Mouse (Mus musculus) retina, embryonic 14.5 days (tissue): ENCODE results near the gene AU040320.

ENCODE experiments used
- DNase-seq: peaks from one replicate; pipeline ENCODE4 v3.0.0-alpha.2; 2015; ENCODE audit warnings: low spot score

AU040320 gene

DNA sequence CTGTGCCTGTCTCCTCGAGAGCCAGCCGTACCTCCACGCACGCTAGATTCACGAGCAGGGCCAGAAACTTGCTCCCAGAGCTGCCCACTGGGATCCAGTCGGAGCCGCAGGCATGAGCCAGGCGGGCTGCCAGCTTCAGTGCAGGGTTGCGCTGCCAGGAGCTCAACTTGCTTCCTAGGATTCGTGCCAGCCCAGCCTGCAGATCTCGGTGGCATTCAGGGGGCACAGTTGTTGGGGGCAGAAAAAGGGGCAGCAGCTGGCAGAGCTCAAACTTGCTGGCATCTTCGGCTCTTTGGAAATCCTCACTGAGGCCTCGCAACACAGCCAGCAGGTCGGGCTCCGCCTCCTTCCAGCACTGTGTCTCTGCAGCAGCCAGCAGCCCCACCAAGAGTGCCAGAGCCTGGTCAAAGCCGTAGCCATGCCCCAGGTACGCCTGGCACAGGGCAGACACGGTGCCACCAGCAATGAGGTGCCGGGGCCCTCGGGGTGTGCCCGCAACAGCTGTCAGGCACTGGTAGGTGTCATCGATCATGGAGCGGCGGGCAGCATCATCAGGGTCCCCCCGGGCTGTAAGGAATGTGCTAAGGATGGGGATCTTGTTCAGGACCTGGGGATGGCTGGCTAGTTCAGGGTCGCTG is 3.2 kb upstream of the AU040320 start:
- no peak for DNase-seq

DNA sequence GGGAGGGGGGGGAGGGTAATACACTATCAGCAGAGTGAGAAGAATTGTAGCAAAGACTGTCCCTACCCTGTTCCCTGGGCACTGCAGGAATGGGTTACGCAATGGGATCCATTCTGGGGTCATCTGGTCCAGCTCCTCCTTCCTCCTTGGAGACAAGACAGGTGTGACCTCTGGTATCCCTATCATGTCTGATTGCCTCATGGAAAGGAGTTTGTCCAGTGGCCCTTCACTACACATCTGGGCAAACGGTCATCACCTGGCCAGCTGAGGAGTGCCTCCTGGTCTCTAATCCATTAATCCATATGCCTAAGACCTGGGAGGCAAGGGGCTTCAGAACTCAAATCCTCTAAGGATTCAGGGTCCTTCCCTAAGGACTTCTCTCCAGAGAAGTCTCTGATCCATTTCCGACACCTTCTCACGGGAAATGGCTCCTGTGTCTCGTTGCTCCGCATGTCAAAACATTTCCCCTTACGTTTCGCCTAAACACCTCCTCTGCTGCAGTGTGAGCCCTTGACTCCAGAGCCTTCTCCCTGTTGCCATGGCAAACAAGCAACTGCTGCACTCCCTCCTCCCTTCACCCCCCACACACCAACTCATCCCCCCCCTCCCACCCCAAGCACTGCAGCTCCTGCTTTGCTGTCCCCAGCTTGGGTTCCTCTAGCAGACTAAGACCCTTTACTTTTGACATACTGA is 2.3 kb upstream of the AU040320 start:
- no peak for DNase-seq

DNA sequence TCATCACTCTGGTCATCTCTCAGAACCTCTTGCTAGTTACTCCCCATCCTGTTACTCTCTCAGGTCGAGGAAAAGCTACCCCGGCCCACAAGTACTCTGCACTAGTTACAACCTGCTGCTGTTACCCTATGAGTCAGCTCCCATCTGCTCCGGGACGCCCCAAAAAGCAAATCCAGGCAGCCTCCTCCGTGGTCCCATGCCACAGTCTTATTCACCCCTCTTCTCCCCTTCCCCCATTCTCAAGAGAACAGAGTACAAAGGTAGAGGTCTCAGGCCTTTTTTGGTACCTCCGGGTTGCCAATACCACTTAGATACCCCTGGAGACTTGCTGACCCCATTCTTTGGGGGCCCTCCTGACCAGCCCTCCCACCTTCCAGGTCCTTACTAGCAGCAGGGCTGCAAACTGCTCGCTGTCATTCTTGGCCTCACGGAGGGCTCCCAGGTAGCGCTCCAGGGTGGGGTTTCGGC is 1.8 kb upstream of the AU040320 start:
- DNase-seq = no peak

DNA sequence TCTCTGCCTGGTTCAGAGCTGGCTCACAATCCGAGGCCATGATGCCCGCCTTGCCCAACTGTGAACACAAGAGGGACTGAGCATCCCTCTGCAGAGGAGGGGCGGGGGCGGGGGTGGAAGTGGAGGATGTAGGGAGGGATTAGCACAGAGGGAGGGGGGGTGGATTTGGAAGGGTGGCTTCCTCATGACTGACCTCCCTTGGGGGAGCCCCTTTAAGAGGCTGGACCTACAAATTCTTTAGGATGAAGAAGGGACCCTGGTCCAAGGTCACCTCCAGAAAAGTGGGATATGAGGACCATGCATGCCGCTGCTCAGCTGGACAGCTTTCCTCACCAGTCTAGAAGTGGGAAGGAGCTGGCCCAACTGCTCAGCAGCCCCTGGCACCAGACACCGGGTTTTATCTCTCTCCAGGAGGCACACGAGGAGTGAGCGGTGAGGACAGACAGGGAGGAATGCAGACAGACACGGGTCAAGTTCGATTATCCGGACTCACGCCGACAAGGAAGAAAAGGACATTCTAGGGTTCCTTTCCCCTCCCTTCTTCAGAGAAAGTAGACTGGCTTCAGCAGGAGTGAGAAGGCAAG is 1.2 kb upstream of the AU040320 start:
- no peak for DNase-seq

DNA sequence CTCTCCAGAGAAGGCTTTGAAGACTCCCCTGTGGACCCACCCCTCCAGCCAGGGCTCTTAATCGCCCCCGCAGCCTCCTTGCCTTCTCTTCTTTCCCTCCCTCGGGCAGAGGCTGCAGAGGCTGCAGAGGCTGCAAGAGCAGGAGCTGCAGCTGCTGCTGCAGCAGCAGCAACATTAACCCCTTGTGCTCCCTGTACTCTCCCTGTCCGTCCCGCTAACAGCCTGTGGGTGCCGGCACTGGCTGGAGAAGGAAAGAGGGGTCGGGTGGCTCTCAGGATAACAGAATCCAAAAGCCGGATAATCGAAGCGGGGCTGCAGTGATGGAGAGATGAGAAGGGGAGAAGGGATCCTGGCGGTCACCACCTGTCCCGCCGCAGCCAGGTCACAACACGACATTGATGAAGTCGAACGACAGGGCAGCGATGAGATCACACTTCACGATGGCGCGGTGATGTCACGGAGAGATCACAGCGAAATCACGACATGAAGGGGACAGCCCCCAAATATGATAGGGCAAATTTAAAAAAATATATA is 669 bp upstream of the AU040320 start:
- peak; percentile 53 for DNase-seq

DNA sequence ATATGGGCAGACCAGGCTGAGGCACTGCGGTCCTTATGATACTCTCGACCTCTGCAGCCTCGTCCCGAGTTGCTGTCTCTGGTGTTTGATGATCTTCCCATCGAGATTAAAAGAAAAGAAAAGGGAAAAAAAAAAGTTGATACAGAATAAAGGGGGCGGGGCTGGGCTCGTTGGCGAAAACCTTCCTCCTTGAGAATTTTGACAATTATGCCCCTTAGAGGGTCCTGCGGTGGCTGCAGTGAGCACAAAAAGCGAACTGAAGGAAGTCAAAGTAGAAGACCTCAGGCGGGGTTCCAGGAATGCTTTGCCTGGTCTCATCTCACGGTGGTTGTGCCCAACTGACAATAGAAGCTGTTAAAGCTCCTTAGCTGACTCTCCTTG is 877 bp downstream of the AU040320 start:
- no peak for DNase-seq

DNA sequence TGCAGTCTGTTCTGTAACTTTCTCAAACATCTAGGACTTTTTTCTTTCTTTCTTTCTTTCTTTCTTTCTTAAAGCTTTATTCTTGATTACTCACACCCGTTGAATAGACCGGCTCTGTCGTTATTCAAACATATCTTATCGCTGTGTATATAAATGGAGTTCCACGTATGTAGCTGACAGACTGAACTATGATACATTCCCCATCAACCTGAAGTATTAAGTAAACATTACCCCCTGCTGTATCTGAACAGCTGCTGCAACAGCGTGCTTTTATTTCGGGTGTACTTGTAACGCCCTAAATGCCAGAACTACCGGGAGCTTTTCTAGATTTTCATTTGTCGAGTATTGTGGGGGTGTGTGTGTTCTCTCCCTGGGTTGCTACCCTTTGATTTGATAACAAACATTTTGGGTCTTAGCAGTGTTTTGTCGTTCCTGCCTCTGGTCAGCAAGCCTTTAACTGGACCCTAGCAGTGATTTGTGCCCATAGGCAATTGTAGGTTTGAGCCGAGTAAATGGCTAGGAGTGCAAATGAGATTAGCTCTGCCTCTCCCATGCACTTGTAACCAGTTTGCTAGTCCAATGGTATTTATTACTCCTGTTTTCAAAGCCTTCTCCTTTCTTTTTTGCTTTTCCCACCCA is 1.5 kb downstream of the AU040320 start:
- no peak for DNase-seq

DNA sequence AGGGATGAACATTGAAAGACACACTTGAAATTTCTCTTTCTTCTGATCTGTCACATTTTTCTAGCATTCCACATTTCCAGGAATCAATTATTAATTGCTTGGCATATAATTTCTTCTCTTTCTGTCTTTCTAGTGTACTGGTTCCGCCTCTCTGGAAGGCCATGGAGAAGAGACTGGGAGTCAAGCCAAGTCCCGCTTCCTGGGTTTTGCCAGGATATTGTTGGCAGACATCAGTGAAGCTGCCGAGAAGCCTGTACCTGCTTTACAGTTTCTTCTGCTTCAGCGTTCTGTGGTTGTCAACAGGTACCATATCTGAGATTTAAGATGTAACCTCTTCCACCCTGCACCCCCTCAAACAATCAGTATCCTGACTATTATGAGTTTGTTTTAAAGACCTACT is 3.4 kb downstream of the AU040320 start:
- no peak for DNase-seq

DNA sequence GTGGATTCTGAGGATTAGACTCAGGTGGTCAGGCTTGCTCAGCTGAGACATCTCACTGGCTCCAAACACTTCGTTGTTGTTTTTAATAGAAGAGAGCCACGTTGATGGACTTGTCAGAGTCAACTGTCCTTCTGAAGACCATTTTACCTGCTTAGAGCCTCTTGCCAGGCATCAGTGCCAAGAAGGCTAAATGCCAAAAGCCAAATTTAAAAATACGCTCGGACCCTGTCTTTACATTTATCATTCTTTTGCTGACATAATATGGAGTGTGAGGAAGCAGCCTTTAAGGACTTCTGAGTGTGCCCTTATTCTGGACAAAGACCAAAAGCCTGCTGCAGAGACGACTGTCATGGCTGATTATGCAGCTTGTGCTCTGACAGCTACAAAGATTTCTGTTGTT is 5.0 kb downstream of the AU040320 start:
- DNase-seq = no peak

DNA sequence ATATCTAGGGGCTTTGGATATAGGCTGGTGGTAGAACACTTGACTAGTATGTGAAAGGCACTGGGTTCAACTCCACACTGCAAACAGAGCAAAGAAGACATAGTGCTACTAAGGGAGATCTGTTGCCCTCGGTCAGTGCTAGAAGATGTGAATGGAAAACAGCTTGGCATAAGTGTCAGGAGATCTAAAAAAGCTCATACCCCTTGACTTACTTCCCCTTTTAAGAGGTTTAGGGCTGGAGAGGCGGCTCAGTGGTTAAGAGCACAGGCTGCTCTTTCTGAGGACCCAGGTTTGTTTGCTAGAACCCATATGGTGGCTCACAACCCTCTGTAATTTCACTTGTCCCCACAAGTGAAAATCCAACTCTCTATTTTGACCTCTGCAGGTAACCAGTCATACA is 6.1 kb downstream of the AU040320 start:
- DNase-seq = no peak

DNA sequence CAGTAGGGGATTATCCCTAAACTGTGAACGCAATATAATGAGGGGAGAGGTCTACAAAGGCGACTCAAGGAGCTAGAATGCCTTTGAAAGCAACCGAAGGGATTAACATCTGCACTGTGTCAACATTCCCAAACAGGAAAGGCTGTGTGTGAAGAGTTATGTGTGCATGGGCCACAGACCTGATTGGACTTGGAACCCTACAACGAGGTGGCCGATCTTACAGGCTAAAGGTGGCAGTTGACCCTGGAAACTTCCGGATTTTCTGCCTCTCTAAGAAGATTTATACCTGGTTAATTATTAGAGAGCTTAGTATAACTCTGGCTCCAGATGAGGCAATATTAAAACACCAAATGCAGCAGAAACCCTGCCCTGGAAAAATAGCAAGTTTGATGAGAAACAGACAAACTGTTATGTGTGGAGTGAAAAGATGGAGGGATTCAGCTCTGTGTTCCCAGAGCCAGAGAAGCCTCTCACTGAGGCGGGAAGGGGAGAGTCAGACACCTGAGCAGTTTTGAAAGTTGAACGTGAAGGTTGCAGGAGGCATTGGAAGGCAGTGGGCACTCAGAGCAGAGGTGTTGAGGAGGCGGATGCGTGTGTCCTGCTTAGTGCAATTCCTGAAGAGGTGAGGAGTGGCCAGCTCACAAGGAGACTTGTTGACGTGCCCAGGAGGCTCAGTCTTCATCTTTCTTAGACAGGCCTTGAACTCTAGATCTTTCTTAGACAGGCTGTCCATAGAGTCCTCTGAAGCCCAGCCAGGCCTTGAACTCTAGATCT is 9.4 kb downstream of the AU040320 start:
- DNase-seq = no peak

DNA sequence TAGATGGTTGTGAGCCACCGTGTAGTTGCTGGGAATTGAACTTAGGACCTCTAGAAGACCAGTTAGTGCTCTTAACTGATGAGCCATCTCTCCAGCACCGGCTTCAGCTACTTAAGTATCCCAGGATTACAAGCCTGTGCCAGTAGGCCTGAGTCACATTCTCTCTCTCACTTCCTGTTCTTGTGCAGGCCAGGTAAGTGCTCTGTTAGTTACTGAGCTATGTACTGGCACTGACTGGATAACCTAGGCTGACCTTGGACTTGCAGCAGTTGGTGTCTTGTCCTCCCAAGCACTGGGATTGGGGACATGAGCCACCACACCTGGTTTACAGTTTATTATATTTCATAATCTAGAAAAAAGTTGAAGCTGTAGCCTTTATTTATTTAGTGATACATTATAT is 10.1 kb downstream of the AU040320 start:
- DNase-seq = no peak

DNA sequence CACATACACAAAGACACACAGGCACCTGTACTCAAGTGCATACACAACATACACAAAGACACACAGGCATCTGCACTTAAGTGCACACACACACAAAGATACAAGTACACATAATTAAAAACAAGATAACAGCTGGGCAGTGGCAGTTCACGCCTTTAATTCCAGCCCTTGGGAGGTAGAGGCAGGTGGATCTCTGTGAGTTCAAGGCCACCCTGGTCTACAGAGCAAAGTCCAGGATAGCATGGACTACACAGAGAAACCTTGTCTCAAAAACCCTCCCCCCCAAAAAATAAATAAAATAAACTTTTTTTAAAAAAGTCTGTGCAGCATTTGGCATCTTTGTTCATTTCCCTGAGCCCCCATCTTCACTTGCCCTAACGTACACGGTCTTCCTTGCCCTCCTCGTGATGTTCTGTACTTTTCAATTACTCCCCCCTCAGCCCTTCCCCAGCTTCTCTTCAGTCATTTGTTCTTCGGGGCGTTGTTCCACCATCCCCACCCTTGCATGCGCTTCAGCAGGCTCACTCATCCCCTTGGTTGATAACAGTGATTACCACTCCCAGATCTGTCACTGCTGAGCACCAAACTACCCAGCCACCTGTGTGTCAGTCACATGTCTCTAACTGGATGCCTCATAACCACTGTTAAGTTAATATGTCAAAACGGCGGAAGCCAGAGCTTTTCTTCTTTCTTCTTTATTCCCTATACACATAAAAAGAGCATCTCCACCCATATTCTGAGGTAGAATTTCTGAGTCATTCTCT is 16.6 kb downstream of the AU040320 start:
- no peak for DNase-seq

DNA sequence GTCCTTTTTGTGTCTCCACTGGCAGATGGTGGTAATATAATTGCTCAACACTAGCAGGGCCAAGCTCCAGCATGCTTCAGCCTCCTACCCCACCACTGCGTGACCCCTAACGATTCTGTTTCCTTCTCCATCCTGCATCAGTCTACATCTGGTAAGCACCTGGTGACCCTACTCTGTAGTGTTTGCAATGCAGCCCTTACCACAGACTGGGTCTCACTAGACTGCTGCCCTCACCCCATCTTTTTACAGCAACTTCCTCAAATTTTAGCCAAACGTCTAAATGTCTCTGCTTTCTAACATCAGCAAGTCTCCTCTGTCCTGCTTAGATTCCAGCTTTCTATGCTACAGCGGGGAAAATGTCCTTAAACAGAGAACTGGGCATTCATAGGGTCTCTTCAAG is 17.5 kb downstream of the AU040320 start:
- DNase-seq = no peak

DNA sequence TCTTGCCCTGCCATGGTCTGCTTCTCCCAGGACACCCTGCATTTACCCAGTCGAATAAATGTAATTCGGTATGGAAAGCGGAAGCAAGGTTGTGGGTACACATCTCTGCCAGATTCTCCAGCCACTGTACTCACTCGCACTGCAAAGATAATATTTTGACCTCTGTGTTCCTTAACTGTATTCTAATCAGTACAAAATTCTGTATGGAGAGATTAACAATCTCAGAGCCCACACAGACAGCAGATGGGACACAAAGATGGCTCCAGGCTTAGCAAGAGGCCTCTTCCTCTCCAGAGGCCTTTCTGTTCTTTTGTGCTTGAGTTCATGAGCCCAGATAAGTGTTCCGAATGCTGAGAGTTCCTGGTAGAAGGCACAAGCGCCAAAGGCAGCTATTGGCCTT is 20.5 kb downstream of the AU040320 start:
- no peak for DNase-seq

DNA sequence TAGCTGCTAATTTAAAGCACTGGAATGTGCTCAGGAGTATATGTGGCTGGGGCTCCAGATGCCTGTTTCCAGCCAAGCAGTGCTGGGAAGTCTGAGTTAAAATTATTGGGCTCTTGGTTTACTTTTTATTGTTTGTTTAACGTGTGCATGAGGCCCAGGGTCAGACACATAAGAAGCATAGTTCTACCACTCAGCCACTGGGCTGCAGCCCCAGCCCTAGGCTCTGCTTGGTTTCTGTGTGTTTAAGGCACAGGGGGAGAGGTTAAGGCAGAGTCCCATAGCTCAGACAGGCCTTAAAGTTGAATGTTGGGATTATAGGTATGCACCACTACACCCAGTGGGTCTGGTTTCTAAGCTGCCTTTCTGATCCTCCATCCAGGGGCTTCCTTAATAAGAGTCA is 21.8 kb downstream of the AU040320 start:
- no peak for DNase-seq

DNA sequence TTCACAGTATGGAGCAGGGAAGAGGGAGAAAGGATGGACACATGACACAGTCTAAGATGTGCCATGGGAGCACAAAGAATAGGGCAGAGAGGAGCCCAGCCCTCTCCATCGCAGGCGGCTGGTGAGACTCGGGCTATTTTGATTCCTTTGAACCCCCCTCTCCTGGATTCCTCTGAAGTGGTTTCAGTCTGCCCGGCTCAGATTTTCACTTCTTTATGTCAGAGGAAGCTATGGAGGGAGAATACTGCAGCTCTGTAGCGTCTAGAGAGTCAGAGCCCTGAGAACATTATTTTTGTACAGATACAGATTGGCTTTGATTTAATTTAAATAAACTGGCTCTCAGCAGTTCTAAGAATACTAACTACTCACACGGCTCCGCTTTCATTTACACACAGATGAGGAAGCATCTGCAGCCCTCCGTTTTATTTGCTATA is 25.8 kb downstream of the AU040320 start:
- no peak for DNase-seq

DNA sequence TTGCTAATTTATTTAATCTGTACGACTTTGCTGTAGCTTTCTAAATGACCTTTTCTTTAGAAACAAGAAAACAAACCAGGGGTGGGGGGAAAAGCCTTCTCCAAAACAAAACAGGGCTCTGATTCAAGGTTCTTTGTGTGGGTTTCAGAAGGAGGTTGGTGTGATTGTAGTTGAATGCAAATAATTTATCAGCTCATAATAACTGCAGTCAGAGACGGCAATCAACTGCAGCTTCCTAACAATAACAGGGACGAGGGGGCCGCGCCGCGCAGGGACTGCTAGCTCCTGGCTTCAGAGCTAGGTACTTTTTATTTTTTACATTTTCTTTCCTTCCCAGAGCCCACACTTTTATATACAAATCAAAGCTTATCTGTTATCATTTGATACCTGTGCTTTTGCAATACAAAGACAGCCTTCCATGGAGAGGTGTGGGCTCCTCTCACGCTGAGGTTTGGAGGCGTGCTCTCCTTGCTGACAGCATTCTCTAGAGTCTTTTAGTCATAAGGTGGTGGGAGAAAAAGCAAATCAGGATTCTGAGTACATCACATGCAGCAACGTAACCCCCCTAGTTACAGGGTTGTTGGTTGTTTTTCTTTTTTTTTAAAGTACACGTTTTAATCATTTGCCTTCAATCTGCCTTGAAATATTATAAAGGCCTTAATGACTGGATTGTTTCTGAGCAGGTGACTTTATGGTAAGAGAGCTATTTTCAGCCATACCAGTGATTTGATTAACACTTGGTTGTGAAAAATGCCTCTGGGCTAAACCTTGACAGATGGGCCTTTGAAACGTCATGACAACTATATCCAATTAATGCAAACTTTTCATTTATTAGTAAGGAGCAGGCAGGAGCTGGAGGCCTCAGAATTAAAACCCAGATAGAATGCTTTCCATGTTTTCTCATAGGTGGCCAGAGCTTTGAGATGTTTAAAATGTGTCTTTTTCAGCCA is 26.8 kb downstream of the AU040320 start:
- no peak for DNase-seq

DNA sequence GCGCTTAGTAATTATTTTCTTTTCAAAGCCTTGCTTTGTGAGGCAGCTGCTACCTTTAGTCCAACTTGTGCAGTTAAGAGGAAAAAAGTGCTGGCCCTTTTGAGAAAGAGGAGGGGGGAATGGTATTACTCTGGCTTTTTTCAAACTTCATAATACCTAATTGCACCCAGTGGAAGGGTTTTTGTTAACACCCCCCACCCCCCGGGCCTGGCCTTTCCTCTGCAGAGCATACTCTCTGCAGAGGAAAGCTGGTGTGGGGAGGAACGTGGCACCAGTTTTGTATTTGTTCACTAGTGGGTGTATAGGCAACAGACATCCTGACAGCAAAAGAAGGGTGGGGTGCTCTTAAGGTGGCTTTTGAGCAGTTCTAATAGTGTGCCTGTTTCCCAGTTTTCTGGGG is 28.5 kb downstream of the AU040320 start:
- no peak for DNase-seq

DNA sequence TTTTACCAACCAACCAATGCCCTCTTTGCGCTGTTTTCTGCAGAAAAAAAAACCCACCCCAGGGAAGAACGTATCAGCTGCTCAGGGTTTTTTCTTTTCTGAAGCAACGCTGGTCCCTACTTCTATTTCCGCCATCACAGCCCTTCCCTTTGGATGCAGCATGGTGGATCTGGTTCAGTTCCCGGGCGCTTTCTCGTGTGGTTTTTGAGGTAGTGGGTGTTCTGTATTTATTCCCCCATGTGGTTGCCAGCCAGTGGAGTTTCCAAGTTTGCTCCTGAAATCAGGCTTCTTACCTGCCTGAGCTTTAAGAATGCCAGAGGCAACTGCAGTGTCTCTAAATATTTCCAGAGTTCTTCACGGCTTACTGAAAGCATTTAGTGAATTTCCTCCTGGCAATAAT is 29.2 kb downstream of the AU040320 start:
- DNase-seq = no peak
